Mouse (Mus musculus) induced T-regulatory cell, adult 2 months (primary cell): ENCODE measurements around the gene Mmgt1.

Experiments
- DNase-seq: peaks from one replicate; pipeline ENCODE4 v3.0.0-alpha.2; 2012; ENCODE audit warnings: low read depth

The Mmgt1 gene

DNA sequence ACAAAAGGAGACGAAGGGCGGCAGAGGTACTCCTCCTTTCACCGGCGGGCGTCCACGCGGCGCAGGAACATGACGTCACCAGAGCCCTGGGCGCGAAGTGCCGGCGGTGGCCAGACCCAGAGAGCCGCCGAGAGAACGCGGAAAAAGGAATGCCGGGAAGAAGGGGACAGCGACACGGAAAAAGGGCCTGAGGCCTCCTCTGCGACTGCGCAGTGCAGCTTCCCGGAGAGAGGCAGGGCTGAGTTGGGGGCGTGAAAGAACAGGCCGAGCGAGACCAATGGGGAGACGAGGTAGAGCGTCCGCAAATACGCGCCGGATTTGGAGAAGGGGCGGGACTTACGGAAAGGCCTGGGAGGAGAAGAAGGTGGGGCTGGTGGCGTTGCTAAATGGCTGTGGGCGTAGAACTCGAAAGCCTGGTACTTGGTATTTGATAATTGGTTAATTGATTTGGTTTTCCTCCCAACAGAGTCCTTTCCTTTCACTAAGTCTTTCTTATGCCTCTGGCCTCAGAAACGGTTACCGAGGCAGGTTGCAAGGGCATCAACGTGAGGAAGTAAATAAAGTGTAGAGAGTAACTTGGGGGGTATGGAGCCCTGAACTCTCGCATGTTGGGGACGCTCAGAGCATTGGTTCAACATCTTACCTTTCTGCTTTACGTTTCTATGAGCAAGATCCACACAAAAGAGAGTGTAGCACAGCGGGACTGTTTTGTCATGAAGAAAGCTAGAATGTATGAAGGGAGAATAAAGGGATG lies at the start of gene Mmgt1:
Mmgt1 (minus strand) TSS at position 183 of the 754 bp plus-strand sequence.
- DNase-seq: peak; percentile 93

DNA sequence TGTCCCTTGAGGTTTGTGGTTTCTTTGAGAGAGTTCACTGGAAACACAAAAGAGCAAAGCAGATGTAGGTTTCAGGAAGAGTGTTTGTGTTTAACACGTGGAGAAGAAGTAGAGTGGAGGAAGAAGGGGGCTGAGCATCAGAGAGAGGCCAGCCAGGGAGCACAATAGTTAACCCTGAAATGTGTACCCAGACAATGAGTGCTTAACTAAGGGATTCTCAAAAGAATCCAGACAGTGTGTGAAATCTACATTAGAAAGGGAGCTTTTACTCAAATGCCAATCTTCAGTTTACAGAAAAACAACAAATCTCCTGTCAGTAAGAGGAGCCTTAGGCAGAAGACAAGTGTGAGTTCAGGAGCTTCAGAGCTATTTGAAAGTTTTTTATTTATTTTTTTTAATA lies 42.2 kb upstream of the Mmgt1 start:
- DNase-seq: no peak

DNA sequence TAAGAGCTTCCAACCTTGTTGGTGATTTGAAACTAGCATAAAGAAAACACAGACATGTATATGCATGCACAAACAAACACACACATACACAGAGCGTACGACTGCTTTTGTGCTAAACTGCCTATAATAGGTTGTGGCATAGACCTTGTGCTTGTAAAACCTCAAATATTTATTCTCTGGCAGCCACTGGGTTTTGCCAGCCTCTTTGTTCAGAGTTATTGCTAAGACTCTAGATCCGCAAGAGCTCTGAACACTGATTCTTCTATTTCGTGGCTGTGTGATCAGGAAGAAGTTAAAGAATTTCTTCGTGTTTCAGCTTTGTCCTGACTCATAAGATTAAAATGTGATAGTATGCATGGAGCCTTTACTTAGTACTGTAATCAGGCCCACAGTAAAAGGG lies 38.3 kb upstream of the Mmgt1 start:
- DNase-seq: no peak

DNA sequence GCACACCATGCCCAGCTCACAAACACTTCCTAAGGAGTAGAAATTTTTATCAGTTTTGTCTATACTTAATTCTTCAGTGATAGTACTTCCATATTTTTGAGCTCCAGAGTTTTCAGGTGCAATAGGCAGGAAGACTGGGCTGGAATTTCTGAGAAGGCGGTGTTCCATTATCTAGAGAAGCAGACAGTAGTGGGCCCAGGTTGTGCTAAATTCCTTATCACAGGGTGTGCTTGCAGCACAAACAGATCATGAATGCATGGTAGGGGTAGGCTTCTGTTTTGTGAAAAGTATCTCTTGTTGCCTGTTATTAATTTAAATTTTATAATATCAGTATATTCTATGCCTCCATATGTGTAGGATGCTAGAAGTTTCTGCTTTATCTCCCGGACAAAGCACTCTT lies 17.4 kb upstream of the Mmgt1 start:
- no peak for DNase-seq

DNA sequence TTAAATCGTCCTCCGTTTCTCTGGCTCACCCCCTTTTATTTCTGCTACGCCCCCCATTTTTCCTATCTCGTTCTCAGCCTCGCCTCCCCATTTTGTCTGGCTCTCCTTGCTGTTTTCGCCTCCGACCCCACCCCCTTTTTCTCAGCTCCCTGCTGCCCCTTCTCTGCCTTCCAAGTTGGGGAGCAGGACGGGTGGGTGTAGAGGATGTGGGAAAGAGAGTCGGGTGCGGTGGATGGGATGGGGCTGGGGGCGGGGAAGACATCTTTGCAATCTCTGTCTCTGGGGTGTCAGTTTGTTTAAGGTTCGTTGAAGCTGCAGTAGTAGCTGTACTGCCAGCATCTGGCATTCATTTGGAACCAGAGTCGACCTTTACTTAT lies 12.4 kb upstream of the Mmgt1 start:
- DNase-seq: no peak

DNA sequence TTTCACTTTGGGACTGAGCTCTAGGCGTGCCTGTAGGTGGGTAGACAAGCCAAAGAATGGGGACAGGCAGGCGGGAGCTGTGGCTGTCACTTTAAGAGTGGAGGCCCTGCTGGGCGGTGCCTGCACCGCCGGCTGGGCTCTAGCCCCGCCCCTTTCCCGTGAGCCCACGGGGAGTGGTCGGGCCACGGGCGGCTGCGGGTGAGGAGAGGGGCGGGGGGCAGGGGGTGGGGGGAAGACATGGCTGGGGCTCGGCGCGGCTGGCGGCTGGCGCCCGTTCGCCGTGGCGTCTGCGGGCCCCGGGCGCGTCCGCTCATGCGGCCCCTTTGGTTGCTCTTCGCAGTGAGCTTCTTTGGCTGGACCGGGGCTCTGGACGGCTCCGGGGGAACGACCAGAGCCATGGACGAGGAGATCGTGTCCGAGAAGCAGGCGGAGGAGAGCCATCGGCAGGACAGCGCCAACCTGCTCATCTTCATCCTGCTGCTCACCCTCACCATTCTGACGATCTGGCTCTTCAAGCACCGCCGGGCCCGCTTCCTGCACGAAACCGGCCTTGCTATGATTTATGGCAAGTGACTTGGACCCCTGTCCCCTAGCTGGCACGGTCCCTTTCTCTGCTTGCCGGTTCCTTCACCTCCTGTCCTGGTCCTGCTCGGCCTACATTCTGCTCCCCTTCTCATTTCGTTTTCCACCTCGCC lies 11.9 kb upstream of the Mmgt1 start, which contains the start of gene Slc9a6:
Slc9a6 (plus strand) TSS at position 135 of the 695 bp plus-strand sequence.
- peak; percentile 86 for DNase-seq

DNA sequence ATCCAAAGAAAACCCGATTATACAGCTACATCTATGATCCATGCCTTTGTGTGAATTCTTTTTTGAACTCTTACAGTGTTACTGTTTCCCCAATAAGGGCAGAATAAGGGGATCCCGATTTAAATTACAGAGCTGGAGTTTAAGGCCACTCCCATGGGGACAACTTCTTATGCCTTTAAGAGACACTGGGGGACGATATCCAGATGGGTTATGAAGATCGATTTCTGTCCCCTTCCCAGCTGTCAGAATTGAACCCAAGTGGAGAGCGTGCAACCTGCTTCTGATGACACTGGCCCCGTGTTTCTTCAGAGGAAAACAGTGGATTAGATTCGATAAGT lies 11.4 kb upstream of the Mmgt1 start:
- no peak for DNase-seq

DNA sequence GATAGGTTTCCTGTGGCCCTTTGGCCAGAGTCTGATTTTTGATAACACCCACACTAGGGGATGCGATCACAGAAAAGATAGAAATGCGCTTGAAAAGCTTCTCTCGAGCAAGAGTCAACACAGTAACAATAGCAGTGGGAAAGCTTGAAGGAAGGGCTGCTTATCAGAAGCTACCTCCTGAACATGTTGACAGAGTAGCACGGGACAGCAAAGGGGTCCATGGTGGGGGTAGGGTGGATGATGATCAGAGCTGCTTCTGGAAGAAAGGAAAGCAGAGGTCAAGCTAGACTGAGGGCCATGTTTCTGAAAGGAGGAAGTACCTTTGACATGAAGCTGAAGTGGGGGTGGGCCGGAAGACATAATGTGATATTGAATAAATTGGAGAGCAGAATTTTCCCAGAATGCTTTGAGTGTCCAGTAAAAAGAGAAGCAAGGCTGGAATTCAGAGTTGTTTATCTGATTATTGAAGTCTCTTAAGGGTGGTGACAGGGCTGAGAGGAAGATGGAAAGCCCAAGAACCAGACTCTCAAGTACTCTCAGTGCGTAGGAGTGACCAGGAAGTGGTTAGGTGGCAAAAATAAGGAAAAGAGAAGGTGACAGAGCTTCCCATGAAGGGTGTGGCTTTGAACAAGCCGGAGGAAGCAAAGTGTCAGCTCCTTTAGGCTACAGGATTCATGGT lies 9.3 kb upstream of the Mmgt1 start:
- peak; percentile 29 for DNase-seq

DNA sequence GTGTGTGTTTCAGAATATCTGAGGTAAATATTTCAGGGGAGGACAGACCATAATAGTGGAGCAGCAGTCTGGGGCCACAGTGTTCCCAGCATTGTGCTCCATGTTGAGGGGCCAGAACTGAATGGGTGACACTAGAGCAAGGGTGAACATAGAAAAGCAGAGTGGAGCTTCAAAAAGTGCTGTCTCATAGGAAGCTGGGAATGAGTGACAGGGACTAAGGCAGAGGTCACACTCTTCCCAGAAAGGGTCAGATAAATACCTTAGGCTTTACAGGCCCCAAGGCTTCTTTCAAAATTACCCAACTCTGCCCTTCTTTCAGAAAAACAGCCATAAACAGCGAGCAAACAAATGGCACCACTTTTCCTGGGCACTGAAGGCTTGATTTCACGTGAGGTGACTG lies 8.7 kb upstream of the Mmgt1 start:
- no peak for DNase-seq

DNA sequence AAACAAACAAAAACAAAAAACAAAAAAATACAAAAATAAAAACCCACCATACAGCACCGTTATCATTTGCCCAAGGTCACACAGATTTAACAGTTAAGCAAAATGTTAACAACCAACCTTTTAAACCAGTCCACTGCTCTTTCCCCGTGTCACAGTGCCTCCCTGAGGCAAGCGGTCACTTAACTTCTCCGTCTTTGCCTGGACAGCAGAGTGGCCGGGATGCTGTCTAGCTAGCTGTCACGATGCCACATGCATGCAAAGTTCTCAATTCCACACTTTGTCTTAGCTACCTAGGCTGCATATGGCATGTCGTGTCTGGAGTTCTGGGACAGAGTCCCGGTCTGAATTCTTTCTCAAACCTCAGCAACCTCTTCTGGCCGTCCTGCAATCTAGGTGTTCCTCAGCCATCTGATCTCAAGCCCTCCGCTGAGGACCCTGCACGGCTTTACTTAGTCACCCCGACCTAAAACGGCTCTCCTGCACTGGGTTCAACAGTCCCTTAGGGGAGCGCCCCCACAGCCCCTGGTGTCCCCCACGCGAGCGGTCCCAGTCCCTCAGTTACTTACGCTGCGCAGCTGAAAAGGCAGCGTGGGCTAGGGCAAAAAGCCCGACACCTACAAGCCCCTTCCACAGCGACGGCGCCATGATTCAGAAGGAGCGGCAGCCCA lies 516 bp downstream of the Mmgt1 start:
- DNase-seq: no peak

DNA sequence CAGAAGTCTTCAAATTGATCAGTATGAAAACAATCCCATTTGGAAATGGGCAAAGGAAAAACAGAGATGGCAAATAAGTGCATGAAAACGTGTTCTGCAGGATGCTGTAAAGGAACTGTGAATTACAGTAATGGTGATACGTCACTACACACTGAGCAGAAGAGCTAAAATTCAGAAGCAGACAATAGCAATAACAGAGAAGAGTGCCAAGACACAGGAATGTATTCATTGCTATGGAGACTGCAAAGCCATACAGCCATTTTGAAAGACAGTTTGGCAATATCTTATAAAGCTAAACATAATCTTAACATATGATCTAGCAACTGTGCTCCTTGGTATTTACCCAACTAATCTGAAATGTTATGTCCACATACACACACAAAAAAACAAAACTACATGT lies 19.7 kb downstream of the Mmgt1 start:
- DNase-seq: no peak

DNA sequence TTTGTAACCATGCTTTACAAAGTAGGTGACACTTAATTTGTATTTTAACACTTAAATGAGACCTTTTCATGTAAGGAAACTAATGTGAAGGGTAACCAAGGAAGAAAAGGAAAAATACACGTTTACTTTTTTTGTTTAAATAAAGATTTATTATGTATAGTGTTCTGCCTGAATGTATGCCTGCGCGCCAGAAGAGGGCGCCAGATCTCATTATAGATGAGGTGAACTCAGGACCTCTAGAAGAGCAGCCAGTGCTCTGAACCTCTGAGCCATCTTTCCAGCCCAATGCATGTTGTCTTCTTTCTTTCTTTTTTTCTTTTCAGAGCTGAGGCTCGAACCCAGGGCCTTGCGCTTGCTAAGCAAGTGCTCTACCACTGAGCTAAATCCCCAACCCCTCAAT lies 25.4 kb downstream of the Mmgt1 start:
- peak; percentile 46 for DNase-seq

DNA sequence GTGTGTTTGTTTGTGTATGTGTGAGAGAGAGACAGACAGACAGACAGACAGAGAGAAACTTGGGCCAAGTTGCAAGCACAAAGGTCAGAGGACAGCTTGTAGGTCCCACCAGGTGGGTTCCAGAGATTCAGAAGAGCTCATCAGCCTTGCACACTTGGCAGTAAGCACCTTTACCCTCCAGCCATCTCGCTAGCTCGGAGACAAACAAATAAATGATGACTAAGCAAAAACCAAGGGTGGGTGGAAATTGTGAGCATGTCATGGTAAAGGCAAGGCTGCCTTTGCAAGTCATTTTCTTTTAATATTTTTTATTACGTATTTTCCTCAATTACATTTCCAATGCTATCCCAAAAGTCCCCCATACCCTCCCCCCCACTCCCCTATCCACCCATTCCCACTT lies 44.3 kb downstream of the Mmgt1 start:
- DNase-seq: no peak

DNA sequence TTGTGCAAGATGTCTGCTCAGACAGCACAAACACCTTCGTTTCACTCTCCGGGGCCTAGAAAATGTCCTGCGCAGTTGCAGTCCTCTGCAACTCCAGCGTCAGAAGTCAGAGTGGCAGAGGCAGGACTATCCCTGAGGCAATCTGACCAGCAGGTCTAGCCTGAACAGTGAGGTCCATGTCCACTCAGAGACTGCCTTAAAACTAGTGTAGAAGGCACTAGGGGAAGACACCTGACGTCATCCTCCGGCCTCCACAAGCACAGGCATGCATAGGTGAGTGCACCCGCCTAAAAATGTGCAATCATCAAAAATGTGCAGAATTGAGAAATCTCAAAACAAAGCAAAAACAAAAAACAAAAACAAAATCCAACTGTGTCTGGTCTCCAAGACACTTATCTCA lies 48.4 kb downstream of the Mmgt1 start, which contains the start of gene Gm648:
Gm648 (minus strand) TSS at position 101 of the 400 bp plus-strand sequence.
- no peak for DNase-seq

DNA sequence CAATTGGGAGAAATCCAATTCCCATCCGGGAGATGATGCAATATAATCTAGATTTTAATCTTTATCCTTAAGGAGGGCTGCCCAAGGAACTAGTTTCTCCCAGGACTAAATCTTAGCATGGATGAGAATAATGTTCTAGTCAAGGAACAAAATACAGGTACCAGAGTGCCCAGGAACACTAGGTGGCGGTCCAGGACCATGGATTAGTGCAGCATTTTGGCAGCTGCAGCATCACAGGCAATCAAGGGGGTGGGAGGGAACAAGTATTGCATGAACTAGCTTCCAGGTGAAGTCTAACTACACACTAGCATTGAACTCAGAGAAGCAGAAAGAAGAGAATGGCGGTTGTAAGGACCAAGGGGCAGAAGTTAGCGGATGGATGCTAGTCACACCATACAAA lies 60.7 kb downstream of the Mmgt1 start:
- peak; percentile 9 for DNase-seq
